Mouse (Mus musculus) cerebellum, postnatal 25 days (tissue): ENCODE data around the gene Parp3.

Experiments used
- DNase-seq, 2 experiments: peaks; one replicate each; pipeline ENCODE4 v3.0.0; 2021; ENCODE audit warnings: mixed read lengths in 2 of 2

Parp3 gene

DNA sequence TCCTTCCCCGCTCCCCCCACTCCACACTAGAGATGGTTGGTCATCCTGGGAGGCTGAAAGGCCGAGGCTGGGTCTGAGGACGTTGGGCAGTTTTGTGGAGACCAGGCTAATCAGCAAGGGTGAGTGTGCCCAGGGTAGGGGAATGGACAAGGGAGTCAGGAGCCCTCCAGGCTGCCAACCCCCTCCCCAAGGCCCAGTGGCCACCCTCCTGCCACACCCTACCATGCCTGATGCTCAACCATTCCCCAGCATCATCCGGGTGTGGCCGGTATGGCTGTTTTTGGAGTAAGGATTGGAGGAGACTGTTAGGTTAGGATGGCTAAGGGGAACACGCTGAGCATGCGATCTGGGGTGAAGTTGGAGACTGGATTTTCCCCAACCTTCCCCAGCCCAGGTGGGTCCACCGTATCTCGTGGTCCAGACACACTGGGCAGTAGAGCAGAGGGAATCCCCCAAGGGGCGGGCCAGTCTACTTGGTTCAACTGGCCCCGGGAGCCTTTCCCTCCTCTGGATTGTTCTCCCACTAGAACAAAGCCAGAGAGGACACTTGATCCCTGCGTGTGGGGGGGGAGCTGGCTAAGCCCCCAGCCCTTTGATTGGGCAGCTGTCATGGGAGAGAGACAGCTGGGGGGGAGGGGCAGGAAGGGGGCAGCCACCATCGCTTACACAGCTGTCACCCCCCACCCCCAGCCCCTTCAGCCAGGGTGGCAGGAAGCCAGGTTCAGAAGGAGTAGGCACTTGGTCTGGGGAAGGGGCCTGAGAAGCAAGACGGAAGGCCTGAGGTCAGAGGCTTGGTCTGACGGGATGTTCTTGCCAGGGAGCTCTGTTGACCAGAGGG lies 20.2 kb downstream of the Parp3 start:
- peak; percentile 38 to 61 for DNase-seq

DNA sequence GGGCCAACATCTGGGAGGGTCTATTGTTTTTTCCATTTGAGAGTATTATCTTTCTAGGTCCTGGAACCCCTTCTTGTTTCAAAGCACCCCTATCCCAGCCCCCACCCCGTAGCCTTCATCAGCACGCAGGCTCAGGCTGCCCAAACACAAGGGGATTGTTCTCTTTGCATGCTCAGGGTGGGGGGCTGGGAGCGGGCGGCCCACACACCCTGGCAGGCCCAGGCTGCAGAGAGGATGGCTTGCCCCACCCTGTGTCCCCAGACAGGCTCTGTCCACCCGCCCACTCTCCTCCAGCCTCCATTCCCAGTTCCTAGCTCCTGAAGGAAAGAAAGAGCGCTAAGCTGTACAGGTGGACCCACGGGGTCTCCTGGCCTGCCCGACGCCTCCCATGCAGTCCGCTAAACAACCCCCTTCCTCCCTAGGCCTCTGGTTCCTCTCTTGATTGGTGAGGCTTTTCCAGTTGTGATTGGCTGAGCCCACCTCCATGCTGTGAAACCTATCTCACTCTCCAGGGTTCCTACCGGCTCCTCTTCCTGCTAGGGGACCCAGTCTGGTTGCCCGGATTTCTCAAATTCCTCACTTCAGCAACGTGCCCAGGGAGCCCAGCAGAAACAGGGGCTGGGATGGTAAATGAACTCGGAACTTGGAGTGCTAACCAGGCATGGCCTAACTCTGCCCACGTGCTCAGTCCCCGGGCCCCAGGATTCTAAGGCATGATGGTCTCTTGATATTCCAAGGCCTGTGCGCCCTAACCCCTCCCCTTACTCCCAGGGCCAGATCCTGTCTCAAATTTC lies 21.7 kb downstream of the Parp3 start:
- peak; percentile 41 to 49 for DNase-seq

DNA sequence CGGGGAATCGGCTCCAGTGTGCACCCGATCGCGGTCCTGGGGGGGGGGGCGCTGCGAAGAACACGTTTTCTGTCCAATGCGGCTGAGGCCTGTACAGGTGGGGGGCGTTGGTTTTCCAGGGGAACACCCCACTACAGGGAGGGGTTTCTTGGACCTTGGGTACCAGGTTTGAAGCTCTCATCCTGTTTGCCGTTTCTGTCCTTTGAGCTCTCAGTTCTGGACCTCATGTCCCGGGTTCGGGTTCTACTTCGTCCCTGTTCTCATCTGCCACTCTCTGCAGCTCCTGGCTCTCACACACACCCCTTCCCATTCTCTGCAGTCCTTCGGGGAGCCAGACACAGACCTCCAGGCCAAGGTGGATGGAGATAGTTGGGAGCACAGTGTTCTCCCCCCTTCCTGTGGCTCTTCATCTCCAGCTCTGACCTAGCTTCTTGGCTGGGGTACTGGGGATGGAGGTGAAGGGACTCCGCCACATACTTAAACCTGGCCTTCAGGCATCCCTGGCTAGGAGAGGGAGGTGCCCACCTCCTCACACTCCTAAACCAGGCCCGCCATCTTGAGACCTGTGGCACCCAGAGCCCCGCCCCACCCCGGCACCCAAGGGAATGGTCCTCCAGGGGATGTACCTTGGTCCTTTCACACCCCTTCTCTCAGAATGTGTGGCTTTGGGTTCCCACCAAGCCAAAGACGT lies 22.5 kb downstream of the Parp3 start:
- peak; percentile 58 to 70 for DNase-seq

DNA sequence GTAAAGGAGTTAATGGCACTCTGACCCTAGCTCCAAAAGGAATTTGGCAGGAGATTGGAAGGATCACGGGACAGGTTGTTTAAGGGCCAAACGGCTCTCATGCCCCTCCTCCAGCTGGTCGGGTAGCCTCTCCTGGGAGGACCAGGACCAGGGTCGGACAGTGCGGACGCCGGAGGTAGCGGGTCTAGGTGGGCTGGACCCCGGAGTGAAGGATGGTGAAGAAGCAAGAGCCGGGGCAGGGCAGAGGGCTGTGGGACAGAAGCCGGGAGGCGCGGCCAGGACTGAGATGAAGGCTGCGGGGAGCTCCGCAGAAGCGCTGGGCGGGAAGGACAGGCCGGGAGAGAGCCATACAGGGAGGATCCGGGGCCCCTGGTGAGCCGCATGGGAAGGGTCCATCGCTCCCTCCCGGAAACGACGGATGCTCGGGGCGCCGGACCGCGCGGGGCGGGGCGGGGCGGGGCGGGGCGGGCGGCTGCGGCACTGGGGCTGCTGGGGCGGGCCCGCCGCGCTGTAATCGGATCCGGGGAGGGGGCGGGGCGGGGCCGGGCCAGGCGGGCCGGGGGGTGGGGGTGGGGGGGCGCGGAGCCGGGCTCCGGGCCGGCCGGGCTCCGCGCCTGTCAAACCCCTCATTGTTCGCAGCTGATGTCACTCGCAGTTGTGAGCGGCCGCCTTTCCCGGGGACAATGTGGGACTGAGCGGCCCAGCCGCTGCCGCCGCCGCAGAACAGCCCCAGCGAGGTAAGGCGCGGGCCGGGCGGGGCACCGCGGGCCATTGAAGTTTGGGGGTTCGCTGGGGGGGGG lies 23.3 kb downstream of the Parp3 start, which contains the start of gene Pcbp4:
Gene Pcbp4, plus strand, starts transcription at position 21 of the 800 bp plus-strand sequence.
- DNase-seq, result peak; percentile 80 to 82

DNA sequence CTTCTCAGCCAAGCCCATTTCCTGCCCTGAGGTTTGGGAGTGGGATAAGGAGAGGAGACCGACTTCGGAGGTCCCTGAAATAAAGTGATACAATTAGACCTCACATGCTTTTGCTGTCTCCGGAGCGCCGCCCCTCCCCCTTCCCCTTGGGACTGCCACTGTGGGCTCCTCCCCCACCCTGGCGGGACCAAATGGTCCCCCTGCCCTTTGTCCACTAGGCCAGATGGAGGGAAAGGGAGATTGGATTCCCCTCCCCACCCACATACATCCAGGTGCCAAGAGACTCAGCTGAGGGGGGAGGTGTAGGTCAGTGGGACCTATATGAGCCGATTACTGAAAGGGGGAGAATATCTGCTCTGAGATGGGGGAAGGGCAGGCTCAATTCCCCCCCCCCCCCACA lies 23.9 kb downstream of the Parp3 start:
- DNase-seq, result peak; percentile 90 to 94

DNA sequence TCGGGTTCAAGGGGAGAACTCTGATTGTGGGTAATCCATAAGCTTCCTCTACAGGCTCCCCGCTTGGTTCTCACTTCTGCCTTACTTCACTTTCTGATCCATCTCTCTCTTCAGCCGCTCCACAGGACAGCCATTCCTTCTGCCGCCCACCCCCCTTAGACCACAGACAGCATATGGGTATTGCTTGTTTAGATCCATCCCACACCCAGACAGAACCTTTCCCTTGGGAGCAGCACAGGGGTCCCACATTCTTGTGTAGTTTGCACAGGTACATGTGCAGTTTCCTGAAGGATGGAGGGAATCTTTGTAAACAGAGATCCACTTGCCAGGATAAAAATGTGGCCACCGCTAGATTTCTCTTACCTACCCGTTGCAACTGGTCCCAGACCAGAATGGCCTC lies 24.4 kb downstream of the Parp3 start:
- DNase-seq, result no peak

DNA sequence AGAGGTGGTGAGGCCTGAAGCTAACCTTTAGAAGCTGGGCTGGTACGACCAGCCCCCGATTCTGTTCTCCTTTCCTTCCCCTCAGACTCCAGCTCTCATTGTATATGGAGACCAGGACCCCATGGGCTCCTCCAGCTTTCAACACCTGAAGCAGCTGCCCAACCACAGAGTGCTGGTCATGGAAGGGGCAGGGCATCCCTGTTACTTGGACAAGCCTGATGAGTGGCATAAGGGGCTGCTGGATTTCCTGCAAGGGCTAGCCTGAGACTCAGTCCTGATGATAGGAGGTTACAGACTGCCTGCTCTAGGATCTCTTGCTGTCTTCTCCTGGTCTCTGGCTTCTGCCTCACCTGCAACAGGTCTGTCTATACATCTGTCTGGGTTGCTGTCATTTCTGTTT lies 24.9 kb downstream of the Parp3 start:
- DNase-seq, result peak in 1 of 2 experiments; percentile 41

DNA sequence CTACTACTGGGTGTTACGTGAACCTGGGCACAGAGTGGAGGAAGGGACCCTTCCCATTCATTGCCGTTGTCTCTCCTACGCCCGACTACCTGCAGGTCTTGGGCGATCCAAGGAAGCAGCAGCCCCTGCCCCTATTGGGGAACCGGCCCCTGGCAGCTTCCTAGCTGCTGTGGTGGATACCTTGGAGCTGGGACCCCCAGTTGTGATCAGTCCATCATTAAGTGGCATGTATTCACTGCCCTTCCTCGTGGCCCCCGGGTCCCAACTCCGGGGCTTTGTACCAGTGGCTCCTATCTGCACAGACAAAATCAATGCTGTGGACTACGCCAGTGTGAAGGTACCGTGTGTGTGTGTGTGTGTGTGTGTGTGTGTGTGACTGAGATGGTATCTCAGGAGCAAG lies 25.5 kb downstream of the Parp3 start:
- peak in 1 of 2 experiments; percentile 18 for DNase-seq

DNA sequence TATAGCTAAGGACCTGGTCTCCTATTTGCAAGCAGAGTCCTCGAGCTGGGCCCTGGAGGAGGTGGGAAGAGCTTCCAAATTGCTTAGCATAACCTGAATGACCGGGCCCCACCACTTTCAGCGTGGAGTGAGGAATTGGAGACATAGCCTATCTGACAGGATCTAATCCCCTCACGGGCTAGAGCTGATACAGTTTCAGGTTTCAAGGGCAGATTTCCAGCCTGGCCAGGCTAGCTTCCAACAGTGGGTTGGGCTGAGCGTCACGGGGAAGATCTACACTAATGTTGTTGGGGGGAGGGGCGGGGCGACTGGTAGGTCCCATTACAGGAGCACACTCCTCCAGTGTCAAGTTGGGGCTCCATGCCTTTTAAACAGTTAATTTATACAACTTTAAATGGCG lies 26.1 kb downstream of the Parp3 start:
- peak; percentile 77 to 87 for DNase-seq

DNA sequence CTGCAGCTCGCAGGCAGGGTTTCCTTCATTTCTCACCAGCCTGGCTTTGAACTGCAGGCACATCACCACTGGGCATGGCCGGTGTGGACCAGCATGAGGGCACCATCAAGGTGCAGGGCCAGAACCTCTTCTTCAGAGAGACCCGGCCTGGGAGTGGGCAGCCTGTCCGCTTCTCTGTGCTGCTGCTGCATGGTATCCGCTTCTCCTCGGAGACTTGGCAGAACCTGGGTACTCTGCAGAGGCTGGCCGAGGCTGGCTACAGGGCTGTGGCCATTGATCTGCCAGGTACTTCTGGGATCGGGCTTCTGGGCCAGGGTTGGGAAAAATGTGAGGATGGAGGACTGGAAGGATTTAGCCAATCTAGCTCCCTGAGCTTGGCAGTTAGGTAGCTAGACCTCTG lies 26.8 kb downstream of the Parp3 start:
- peak; percentile 56 to 57 for DNase-seq

DNA sequence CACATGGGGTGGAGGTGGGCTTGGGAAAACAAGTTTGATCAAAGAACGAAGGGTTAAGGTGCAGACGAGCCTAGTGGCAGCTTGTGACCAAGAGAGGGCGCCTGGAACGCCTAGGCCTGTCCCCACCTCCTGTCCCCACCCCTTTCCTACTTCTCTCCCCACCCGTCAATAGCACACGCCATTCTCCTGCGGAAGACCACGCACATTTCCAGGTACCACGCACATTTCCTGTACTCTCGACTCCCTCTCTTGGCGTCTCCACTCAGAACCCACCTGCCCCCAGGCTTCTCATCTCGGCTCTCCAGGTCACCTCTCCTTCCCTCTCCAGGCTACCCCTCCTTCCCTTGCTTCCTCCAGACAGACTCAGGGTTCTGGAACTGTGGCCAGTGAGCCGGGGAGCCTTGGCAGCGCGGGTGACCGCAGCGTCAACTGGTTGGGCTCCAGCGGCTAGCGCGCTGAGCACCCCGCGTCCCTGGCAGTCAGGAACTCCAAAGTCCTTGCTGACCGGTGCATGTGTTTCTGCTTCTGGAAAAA lies 28.2 kb downstream of the Parp3 start:
- peak; percentile 87 to 89 for DNase-seq

DNA sequence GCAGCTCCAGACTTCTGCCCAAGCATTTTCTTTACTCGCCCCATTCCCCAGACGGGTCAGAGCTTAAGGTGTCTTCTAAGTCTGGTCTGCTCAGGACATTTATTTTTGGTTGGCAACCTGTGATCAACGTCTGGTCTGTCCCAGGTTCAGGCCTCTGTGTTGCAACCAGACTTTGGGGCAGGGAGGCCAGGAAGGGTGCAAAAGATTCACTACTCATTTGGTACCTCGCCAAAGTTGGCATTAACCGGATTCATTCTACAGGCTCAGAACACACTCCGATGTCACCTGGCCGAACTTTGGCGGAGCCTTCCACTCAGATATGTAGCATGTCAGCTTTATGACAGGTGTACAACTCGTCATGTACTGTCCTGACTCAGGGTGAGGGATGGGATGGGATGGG lies 28.8 kb downstream of the Parp3 start:
- peak in 1 of 2 experiments; percentile 50 for DNase-seq

DNA sequence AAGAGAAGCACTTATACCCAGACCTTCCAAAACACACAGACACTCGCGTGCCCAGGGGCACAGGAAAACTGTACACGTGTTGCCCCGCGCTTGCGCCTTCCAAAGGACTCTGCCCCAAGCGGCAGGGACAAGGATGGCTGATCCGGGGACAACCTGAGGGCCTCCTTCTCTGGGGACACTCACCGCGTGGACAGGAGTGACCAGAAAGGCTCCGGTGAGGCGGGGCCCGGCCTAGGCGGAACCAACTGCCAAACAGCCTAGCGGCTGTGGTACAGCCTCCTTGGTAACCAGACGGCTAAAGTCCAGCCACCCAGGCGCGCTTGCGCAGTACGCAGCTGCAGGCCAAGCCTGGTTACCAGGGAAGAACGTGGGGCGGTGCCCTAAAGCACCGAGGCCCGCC lies 29.4 kb downstream of the Parp3 start, which contains the start of the genes Abhd14b and Abhd14a:
Gene Abhd14b, plus strand, starts transcription at position 112 of the 400 bp plus-strand sequence.
Gene Abhd14a, minus strand, starts transcription at position 331 of the 400 bp plus-strand sequence.
- peak; percentile 96 to 97 for DNase-seq

DNA sequence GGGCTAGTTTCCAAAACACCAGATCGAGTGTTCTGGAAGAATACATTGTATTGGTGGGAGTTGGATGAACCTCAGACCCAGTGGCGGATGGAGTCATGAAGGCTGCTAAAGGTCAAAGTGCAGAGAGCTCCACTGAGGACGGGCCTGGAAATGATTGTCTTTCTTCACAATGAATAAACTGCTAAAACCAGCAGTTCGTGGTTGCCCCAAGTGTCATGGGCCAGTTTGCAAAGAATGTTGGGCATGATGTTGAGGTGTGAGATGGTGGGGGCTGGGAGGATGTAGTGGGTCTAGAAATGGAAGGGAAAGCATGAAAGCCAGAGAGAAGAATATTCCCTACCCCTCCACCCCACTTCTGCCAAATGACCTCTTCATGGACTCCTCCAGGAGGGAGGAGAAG lies 31.9 kb downstream of the Parp3 start:
- no peak for DNase-seq

DNA sequence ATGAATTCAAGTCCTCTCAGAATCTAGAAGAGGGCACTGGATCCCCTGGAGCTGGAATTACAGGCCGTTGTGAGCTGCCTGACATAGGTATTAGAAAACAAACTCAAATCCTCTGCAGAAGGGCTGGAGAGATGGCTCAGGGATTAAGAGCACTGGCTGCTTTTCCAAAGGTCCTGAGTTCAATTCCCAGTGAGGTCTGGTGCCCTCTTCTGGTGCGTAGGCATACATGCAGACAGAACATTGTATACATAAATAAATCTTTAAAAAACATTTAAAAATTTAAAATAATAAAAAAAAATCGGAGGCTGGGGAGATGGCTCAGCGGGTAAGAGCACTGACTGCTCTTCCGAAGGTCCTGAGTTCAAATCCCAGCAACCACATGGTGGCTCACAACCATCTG lies 34.1 kb downstream of the Parp3 start:
- peak in 1 of 2 experiments; percentile 16 for DNase-seq

DNA sequence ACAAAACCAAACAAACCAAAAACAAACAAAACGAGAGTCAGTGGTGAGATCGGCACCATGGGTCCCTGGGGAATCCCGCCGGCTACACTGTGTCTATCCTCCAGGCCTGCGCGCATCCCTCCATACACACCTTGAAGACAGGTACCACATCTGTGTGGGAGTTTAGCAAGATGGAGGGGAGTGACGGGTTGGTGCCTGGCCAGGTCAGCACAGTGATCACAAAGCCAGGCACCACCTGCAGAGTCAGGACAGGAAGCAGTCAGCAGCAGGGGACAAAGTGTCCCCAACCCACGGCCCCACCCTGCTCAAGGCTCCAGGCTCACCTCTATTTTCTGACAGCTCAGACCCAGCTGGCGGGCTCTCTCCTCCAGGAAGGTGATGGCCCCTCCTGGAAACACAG lies 40.2 kb downstream of the Parp3 start:
- DNase-seq, result no peak

DNA sequence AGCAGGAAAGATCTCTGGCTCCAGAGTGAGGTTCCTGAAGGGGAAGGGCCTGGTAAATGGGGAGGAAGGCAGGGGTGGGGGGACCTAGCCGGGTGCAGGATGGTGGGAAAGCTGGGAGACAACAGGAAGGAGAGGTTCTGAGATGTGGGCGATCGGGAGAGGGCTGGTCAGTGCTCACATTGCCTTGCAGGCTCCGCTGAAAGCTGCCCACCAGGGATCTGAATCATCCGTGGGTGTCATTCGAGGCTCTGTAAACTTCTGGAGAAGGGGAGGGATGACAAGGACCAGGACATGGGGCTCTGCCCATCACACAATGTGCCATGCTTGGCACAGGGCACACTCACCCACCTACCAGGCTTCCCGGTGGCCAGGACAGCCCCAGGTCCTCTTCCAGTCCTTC lies 43.4 kb downstream of the Parp3 start:
- DNase-seq, result no peak

DNA sequence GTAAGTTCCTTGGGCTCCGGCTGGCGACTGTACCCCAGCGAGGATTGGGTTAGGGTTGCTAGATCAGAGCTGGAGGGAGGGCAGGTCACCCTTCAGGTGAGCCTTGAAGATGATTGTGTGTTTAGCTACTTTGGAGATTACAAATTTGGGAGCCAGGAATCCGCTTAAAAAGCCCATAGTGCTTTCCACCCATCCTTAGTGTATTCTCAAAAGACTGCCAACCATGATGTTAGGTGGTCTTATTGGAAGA lies 46.8 kb downstream of the Parp3 start:
- no peak for DNase-seq

DNA sequence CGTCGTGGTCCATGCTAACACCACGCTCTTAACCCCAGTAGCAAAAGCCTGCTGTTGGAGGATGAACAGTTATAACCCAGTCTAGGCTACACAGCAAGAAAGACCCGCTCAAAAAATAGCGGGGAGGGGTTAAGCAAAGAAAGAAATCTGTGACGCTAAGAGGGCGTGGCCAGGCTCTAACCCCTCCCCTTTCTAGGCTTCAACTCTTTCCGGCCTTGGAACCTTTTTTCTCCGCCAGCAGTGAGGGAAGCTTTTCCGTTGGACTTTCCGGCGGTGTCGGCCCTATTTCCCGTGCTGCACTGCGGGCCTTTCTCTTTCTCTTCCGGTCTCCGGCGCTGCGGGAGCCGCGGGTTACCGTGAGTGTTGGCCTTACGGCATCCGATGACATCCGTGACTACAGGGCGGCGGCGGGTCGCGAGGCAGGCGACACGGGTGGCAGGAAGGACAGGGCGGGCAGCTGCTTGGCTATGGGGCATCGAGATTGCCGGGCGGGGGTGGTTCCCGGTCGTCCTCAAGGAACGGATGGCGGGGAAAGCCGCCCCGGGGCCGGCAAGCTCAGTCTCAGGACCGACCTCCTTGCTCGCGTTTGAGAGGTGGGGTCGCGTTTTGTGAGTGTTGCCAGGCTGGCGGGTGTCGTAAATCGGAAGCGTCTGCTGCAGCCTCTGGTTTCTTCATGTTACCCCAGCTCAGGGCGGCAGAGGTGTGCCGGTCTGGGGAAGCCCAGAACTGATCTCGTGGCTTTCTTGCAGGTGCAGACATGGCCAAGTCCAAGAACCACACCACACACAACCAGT lies 47.3 kb downstream of the Parp3 start, which contains the start of gene Rpl29:
Gene Rpl29, plus strand, starts transcription at position 234 of the 794 bp plus-strand sequence.
- peak; percentile 95 for DNase-seq

DNA sequence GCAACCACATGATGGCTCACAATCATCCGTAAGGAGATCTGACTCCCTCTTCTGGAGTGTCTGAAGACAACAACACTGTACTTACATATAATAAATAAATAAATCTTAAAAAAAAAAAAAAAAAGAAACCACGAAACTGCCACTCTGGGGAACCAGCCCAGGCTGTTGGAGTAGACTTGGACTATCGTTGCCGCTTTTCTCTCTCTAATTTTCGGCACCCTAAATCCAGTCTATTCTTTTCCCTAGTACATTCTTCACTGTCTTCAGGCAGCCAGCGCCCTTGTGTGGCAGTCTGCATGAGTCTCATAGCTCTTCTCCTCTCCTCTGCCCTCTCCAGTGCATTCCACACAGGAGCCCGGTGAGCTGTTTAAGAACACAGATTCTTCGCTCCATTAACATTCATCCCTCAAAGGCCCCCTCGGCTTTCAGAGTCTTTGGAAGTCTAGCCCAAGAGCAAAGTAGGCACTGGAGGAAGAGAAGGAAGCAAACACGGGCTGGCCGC lies 48.0 kb downstream of the Parp3 start:
- no peak for DNase-seq

DNA sequence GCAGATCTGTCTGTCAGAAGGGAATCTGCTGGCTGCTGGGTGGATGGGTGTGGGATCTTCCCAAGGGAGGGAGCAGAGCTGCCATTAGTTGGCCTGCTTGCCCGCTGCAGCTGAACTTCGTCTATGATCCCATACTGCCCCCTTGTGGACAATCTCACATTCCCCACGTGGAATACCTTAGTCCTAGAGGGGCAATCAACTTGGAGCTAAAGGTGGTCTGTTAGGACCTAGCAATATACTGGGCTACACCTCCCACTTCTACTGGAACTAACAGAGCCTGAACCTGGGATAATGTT lies 54.9 kb downstream of the Parp3 start:
- DNase-seq, result peak; percentile 83 to 90
